Mouse (Mus musculus) left cerebral cortex, adult 9 months (tissue): ENCODE data around the gene Serpind1.
A peak's percentile ranks its signal among the peaks of the same experiment; 100 is the strongest.

Experiments used
- DNase-seq, 2 experiments: peaks; one replicate each; pipeline ENCODE4 v3.0.0; 2022; ENCODE audit warnings: low spot score in 2 of 2

The Serpind1 gene

DNA sequence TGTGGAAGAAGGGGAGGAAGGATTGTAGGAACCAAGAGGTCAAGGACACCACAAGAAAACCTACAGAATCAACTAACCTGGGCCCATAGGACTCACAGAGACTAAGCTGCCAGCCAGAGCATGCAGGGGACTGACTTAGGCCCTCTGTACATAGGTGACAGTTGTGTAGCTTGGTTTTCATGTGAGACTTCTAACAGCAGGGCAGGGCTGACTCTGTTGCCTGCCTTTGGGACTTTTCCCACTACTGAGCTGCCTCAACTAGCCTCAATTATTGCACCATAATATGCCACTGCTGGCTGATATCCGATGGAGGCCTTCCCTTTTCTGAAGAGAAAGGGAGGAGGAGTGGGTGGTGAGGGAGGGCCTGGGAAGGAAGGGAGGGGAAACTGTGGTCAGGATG, 15.6 kb downstream of the Serpind1 start:
- DNase-seq: no peak

DNA sequence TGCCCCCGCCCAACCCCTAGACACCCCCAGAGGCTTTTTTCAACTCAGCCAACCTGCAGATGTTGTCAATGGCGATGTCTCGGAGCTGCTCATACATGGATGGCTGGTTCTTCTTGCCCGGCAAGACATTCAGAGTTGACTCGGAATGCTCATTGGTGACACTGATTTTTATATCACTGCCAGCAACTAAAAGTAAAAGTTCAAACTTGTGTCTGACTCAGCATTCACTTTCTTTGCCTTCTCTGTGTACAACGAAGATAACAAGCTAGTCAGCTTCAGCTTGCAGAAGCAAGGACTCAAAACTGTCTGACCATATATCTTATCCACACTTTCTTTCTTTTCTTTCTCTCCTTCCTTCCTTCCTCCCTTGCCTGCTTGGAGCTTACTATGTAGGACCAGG, 24.9 kb downstream of the Serpind1 start:
- no peak for DNase-seq

DNA sequence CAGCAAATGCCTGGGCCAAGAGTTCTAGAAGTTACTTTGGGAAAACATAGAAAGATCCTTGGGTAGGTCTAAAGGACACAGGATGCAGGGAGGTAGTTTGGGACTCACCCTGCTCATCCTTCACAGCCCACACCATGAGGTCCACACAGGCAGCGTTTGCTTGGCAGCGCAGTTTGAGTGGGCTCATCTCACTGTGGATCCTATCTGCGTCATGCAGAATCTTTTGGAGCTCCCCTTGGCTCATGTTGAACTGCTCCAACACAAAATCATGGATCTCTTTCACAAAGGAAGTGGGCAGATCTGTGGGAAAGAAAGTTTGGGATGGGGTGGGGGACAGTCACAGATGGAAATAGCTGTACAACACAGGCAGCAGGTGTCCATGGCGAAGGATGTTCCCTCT, 27.6 kb downstream of the Serpind1 start:
- DNase-seq: peak in 1 of 2 experiments; percentile 36

DNA sequence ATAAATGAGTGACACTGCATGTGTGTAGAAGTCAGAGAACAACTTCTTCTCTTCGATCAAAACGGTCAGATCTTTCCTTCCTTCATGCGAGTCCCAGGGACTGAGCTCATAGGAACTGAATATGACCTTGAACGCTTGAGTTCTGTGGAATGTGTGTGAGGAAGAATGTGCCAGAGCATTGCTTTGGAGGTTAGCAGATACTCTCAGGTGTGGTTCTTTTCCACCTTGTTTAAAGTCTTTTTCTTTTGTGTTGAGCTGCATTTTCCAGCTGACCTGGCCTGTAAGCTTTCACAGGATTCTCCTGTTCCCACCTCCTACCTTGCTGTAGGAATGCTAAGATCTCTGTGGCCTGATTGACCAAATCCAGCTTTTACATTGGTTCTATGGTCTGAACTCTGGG, 51.1 kb downstream of the Serpind1 start:
- no peak for DNase-seq

DNA sequence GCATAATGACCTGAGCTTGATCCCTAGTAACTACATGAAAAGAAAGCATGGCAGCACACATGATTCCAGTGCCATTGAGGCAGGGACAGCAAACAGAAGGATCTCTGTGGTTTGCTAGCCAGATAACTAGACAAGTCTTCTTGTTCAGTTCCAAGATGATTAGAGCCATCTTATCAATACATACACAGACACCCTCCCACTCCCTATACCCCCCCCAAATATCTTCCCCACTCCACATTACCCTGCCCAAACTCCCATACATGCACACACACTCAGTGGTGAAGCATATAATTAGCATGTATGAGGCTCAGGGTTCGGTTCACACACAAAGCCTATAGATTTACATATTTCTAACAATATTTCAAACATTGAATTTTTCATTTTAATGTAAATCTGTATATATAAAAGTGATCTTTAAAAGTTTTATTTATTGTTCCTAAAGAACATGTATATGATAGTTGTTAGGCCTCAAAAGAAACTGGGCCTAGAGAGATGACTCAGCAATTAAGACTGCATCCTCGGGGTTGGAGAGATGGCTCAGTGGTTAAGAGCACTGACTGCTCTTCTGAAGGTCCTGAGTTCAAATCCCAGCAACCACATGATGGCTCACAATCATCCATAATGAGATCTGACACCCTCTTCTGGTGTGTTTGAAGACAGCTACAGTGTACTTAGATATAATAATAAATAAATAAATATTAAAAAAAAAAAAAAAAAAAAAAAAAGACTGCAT, 52.6 kb downstream of the Serpind1 start:
- DNase-seq: no peak

DNA sequence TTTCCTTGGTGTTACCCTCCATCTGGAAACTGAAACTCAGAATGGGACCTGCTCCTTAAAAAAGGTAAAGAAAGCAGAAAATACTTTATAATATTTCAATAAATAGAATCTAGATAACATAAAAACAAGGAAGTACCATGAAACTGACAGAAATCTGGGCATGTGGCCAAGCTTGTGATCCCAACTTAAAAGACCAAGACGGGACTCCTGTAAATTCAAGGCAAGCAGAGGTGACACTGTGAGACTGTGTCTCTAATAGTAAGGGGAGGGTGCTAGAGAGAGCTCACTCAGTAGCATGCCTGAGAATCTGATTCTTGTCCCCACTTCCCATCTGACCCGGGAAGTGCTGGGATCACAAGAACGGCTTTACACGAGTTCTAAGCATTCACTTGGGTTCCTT, 61.6 kb downstream of the Serpind1 start:
- DNase-seq: no peak
